Mouse (Mus musculus) MEL (cell line): ENCODE data around the gene Gxylt1. TPM values are rescaled to one million over a fixed set of nuclear protein-coding genes. Genes with fewer than 3 reads are reported as not detected.

Source experiments
- DNase-seq: peaks from one replicate; pipeline ENCODE4 v3.0.0; 2011; ENCODE audit warnings: low read depth, low spot score
- H3K27ac ChIP-seq: 2 replicates; pipeline ENCODE4 v1.5.1; 2012; ENCODE audit warnings: low read depth, mild to moderate bottlenecking, control low read depth, low read length, moderate library complexity; ENCODE audit not compliant: control insufficient read depth
- H3K27me3 ChIP-seq, 2 experiments: fragments of 150-350 bp in 1 of 2; sonication (generic) in 1 of 2; 2 replicates each; pipeline ENCODE4 v1.6.1; 2012; ENCODE audit warnings: low read length in 2 of 2, mild to moderate bottlenecking in 2 of 2, improper control_type of control experiment in 1 of 2, moderate library complexity in 1 of 2; ENCODE audit not compliant: insufficient read depth in 2 of 2, control insufficient read depth in 1 of 2
- H3K36me3 ChIP-seq, 2 experiments: 2 replicates each; pipeline ENCODE4 v1.6.1; 2012 to 2014; ENCODE audit warnings: low read length in 2 of 2, improper control_type of control experiment in 1 of 2, inconsistent platforms in 1 of 2, mild to moderate bottlenecking in 1 of 2; ENCODE audit not compliant: insufficient read depth in 2 of 2, control insufficient read depth in 1 of 2
- H3K4me1 ChIP-seq, 2 experiments: fragments of 150-350 bp in 1 of 2; sonication (generic) in 1 of 2; 2 replicates each; pipeline ENCODE4 v1.6.1; 2012; ENCODE audit warnings: low read length in 2 of 2, improper control_type of control experiment in 1 of 2, mild to moderate bottlenecking in 1 of 2; ENCODE audit not compliant: insufficient read depth in 2 of 2, control insufficient read depth in 1 of 2
- H3K4me3 ChIP-seq, 2 experiments: fragments of 150-350 bp in 1 of 2; sonication (generic) in 1 of 2; 2 replicates each; pipeline ENCODE4 v1.5.1; 2012; ENCODE audit warnings: low read depth in 2 of 2, low read length in 2 of 2, mild to moderate bottlenecking in 2 of 2, moderate library complexity in 2 of 2, control low read depth in 1 of 2, improper control_type of control experiment in 1 of 2; ENCODE audit not compliant: control insufficient read depth in 1 of 2, insufficient read depth in 1 of 2
- H3K79me2 ChIP-seq: 2 replicates; pipeline ENCODE4 v1.6.1; 2012; ENCODE audit warnings: mild to moderate bottlenecking, low read length, moderate library complexity; ENCODE audit not compliant: control insufficient read depth, poor library complexity, insufficient read depth
- H3K9ac ChIP-seq: 2 replicates; pipeline ENCODE4 v1.6.1; 2012; ENCODE audit warnings: low read depth, mild to moderate bottlenecking, control low read depth, low read length, moderate library complexity; ENCODE audit not compliant: control insufficient read depth, poor library complexity, severe bottlenecking
- H3K9me3 ChIP-seq: fragments of 150-350 bp; sonication (generic); replicated peaks from 2 replicates; pipeline ENCODE4 v1.6.1; 2012; ENCODE audit warnings: mild to moderate bottlenecking, low read length, improper control_type of control experiment, moderate library complexity; ENCODE audit not compliant: insufficient read depth
- E2F4 ChIP-seq: IDR thresholded peaks from 2 replicates; pipeline ENCODE4 v1.6.1; 2011; ENCODE audit warnings: low read depth, low read length, improper control_type of control experiment, borderline replicate concordance
- MAFK ChIP-seq: IDR thresholded peaks from 2 replicates; pipeline ENCODE4 v1.6.1; 2011; ENCODE audit warnings: low read depth, mild to moderate bottlenecking, low read length, improper control_type of control experiment, borderline replicate concordance
- MAX ChIP-seq: IDR thresholded peaks from 2 replicates; pipeline ENCODE4 v1.6.1; 2011; ENCODE audit warnings: low read length, improper control_type of control experiment
- RAD21 ChIP-seq: IDR thresholded peaks from 2 replicates; pipeline ENCODE4 v1.6.1; 2011; ENCODE audit warnings: mild to moderate bottlenecking, low read depth, low read length, improper control_type of control experiment
- polyA plus RNA-seq, 2 experiments: library from polyadenylated mRNA; stranded (reverse) in 1 of 2; unstranded in 1 of 2; fragments of >175 nt in 1 of 2; fragments of >200 nt in 1 of 2; gene quantifications; 2 replicates each; pipeline versions ENCODE4 v1.2.1 to v1.2.4; 2012; ENCODE audit warnings: low replicate concordance in 2 of 2, low read depth in 1 of 2; ENCODE audit not compliant: insufficient read length in 2 of 2, insufficient read depth in 1 of 2, missing spikeins in 1 of 2
- total RNA-seq: library from RNA; depleted of rRNA; stranded (reverse); fragments of 300-350 nt; gene quantifications from 2 replicates; pipeline ENCODE4 v1.2.3, GENCODE M21; 2012; rRNA removed

Gxylt1 gene
- total and polyA plus RNA-seq, 3 experiments: 5.3 to 48.9 (median 9.9) TPM

GRCm38 (mm10) chr15:93191387-93192145 lies 83.4 kb downstream of the Gxylt1 start:
- TF ChIP-seq RAD21 (no peak), MAX (no peak), E2F4 (no peak), MAFK (no peak)
- no peak for DNase-seq
- Histone ChIP-seq H3K9ac (no peak overlapping the region), H3K9me3 (no peaks in the 10 kb centered on the region), H3K4me3 (no peak overlapping the region), H3K36me3 (no peaks in the 10 kb centered on the region), H3K27me3 (no peaks in the 10 kb centered on the region; a peak in 1 of 4 replicates), H3K4me1 (no peaks in the 10 kb centered on the region), H3K79me2 (no peaks in the 10 kb centered on the region), H3K27ac (no peak overlapping the region)

Other genes starting within 250 kb of the Gxylt1 start
- 37.7 and 39.7 TPM in 2 replicates for gene Yaf2, start 61.8 kb upstream of the Gxylt1 start, total RNA-seq
- 10 to 100 TPM in 1 of 2 experiments, not detected in 1; 50.7 TPM for gene Yaf2, start 61.8 kb upstream of the Gxylt1 start, polyA plus RNA-seq
- gene Zcrb1, start 123.2 kb upstream of the Gxylt1 start, total RNA-seq: 60.2 and 70.0 TPM in 2 replicates
- gene Zcrb1, start 123.2 kb upstream of the Gxylt1 start, polyA plus RNA-seq: 100 to 1,000 TPM in 1 of 2 experiments, not detected in 1; 149 TPM
- 44.8 and 50.1 TPM in 2 replicates for gene Pphln1, start 123.2 kb upstream of the Gxylt1 start, total RNA-seq
- gene Pphln1, start 123.2 kb upstream of the Gxylt1 start, polyA plus RNA-seq: 10 to 100 TPM; 43.4 to 63.0 TPM